Mouse (Mus musculus) cerebellum, adult 2 months (tissue): ENCODE results near the gene Uncx.

ENCODE experiments used
- CTCF ChIP-seq: fragments of 200-500 bp; IDR thresholded peaks from 2 replicates; pipeline ENCODE4 v1.5.1; 2011; ENCODE audit warnings: low read depth, mild to moderate bottlenecking, control low read depth, low read length, moderate library complexity, borderline replicate concordance; ENCODE audit not compliant: insufficient read depth
- POLR2A ChIP-seq: fragments of 200-500 bp; IDR thresholded peaks from 2 replicates; pipeline ENCODE4 v1.6.1; 2011; ENCODE audit warnings: low read length, control low read depth, borderline replicate concordance; ENCODE audit not compliant: insufficient read depth

GRCm38 (mm10) chr5:139502281-139502680, 41.0 kb upstream of the Uncx start:
- TF ChIP-seq CTCF (no peak), POLR2A (no peak)
